Comparison of ENCODE assay signal across 22 mouse cellular contexts in genomic region chr1:179183499-179183898, GRCm38 (mm10).
DNase-seq lines count a peak whose midpoint lies in the region; ATAC-seq lines count a peak whose summit lies in the region.
"Had no signal": no experiment of that assay in that cellular context is flagged by ENCODE, and none has a peak within 500 bp of the region (broad histone marks: within the 10 kb centered on the region; RNA-seq: fewer than 3 reads in every experiment).

No protein-coding gene starts in this region.

- DNase-seq in CD4-positive helper T cell, adult 2 months (ENCODE audit: low read depth, low spot score) = peak; percentile 24
- DNase-seq in naive thymus-derived CD4-positive, alpha-beta T cell, adult 2 months (ENCODE audit: low read depth) = peak; percentile 22
- no peak for DNase-seq in spleen, postnatal 14 days (ENCODE audit: low spot score in 2 of 2)
- no peak for DNase-seq in urinary bladder, postnatal 10 days (ENCODE audit: low spot score)
- DNase-seq: adrenal gland, adult 8-10 months; cerebellum, adult 8-10 months; cerebellum, postnatal 25 days; gastrocnemius, postnatal 25 days; heart, postnatal 14 days; kidney, adult 8-10 months; layer of hippocampus, postnatal 36 days; lung, postnatal 36 days; midbrain, embryonic 14.5 days; right cerebral cortex, adult 18-20 months; spleen, adult 18-20 months; thymus, adult 18-20 months; thymus, postnatal 25 days had no signal

- peak; percentile 71 for ATAC-seq in CD4-positive, CD25-positive, alpha-beta regulatory T cell, adult 4 months
- ATAC-seq in granulocyte monocyte progenitor cell, adult 5-6 weeks (replicated peaks; ENCODE audit: poor library complexity, severe bottlenecking) = peak; percentile 62
- ATAC-seq: forebrain, embryonic 13.5 days; hindbrain, postnatal 0 days; intestine, embryonic 16.5 days had no signal

Comparison
In these comparisons a context has a peak if more than half of its experiments do, and no peak if none do; other contexts are left out.
1. DNase-seq: peak in CD4-positive helper T cell, adult 2 months (single experiment) and naive thymus-derived CD4-positive, alpha-beta T cell, adult 2 months (single experiment); none in spleen, postnatal 14 days (0 of 2) and urinary bladder, postnatal 10 days (single experiment).